Mouse (Mus musculus) intestine, embryonic 16.5 days (tissue): ENCODE measurements at regions not wholly inside any gene's neighbourhood (a gene's known extent, or its start where the extent isn't known, plus 50 kb on each side); places are given as distances from the start of the nearest gene placed in this dataset.

ENCODE experiments used
- ATAC-seq: fragments of 200-750 bp; cut with Nextera tagmentation; 2 replicates; pipeline ENCODE4 v1.8.0; 2017; ENCODE audit warnings: moderate TSS enrichment, moderate library complexity
- H3K27ac ChIP-seq: fragments of 300-500 bp; sonication (generic); 2 replicates; pipeline ENCODE4 v1.5.1; 2014; ENCODE audit warnings: mild to moderate bottlenecking, low read length
- H3K27me3 ChIP-seq: fragments of 300-500 bp; sonication (generic); replicated peaks from 2 replicates; pipeline ENCODE4 v1.6.1; 2014; ENCODE audit warnings: low read length, control low read depth, mixed read lengths; ENCODE audit not compliant: control insufficient read depth, insufficient read depth
- H3K36me3 ChIP-seq: fragments of 300-500 bp; sonication (generic); 2 replicates; pipeline ENCODE4 v1.6.1; 2014; ENCODE audit warnings: low read length, control low read depth; ENCODE audit not compliant: control insufficient read depth, insufficient read depth
- H3K4me1 ChIP-seq: fragments of 300-500 bp; sonication (generic); 2 replicates; pipeline ENCODE4 v1.6.1; 2014; ENCODE audit warnings: low read length, control low read depth, mixed read lengths; ENCODE audit not compliant: control insufficient read depth, insufficient read depth
- H3K4me2 ChIP-seq: fragments of 300-500 bp; sonication (generic); 2 replicates; pipeline ENCODE4 v1.6.1; 2014; ENCODE audit warnings: low read depth, low read length, control low read depth
- H3K4me3 ChIP-seq: fragments of 300-500 bp; sonication (generic); 2 replicates; pipeline ENCODE4 v1.5.1; 2014; ENCODE audit warnings: mild to moderate bottlenecking, low read length
- H3K9ac ChIP-seq: fragments of 300-500 bp; sonication (generic); 2 replicates; pipeline ENCODE4 v1.6.1; 2014; ENCODE audit warnings: low read depth, low read length
- H3K9me3 ChIP-seq: fragments of 300-500 bp; sonication (generic); 2 replicates; pipeline ENCODE4 v1.6.1; 2016; ENCODE audit warnings: low read length, control low read depth; ENCODE audit not compliant: control insufficient read depth
- WGBS: fragments of 180-500 bp; shearing (Covaris S2); extraction: QIAGEN DNeasy Blood & Tissue Kit; methylation state at CpG from one replicate; pipeline ENCODE4 v1.1.7; 2014; 5-methylcytosine and 5-hydroxymethylcytosine counted together

DNA sequence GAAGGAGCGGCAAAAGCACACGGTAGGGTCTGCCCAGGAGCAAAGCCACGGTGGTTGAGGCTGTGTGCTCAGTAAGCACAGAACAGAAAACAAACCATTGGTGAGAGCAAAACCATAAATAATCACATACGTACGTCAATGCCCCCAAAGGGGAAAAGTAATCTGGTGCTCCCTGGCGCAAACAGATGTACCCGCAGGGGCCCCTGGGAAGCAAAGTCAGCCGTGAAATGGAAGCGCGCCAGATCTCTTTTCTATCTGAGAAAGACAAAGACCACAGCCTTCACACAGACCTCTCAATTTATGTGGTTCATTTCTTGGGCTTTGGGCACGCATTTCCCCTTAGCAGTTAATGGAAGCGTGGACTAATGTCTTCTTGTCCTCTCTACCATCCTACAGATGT lies 183.2 kb downstream of the Usp46 start:
- Histone ChIP-seq H3K4me3 (no peak overlapping the region), H3K9ac (no peak overlapping the region), H3K9me3 (no peaks in the 10 kb centered on the region), H3K27me3 (no peaks in the 10 kb centered on the region), H3K36me3 (no peaks in the 10 kb centered on the region), H3K4me1 (no peaks in the 10 kb centered on the region), H3K4me2 (no peak overlapping the region), H3K27ac (no peak overlapping the region)
- no peak for ATAC-seq
- WGBS: 54% methylated on average over 12 of the region's 12 CpGs

DNA sequence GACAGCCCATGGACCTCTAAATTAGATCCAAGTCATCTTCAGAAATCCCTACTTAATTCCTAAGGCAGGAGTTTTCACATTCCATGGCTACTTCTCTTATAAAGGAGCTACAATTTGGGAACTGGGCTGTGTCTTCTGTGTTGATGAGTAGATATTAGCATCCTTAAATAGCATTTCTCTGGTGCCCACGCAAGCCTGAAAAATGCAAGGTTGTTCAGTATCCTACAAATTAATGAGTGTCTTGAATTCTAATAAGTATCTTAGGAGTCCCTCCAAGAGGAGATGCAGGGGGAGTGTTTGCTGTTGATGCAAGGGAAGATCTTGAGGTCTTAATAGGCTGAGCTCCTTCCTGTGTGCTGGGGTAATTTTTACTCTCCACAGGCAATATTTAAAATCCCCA lies 182.5 kb downstream of the Usp46 start:
- WGBS: 93% methylated on average over 1 of the region's 1 CpGs

DNA sequence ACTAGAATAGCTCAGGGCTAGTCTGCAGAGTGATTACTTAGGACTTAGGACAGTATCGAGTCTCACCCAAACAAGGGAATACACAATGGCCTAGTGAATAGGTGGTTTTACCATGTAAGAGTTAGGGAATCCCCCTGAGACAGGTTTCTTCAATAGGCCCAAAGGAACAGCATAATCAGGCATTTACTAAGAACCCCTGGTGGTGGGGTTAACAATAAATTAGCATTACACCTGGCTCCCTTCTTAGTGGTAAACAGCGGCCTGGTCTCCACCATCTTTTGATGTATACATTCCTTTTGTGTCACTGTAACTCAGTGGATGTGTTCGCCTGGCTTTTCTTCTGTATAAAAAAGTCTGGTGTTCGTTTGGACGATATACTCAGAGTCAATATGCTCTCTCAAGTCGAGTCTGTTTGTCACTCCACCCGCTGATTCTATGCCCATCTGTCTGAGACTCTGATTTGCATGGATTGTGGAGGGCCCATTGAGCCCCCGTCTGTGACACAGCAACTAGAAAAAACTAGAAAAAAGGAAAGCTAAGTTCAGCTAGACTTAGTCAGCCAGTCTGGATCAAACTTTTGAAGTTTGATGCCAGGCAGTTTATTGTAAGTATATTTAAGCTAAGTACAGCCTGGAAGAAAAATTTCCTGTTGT lies 180.8 kb downstream of the Usp46 start:
- no peak for ATAC-seq
- WGBS: 83% methylated on average over 8 of the region's 8 CpGs
- Histone ChIP-seq H3K27ac (no peak overlapping the region), H3K9ac (no peak overlapping the region), H3K4me1 (no peaks in the 10 kb centered on the region), H3K9me3 (no peaks in the 10 kb centered on the region), H3K4me2 (no peak overlapping the region), H3K27me3 (no peaks in the 10 kb centered on the region), H3K4me3 (no peak overlapping the region), H3K36me3 (no peaks in the 10 kb centered on the region)

More for the DNA sequence above, 182.5 kb downstream of the Usp46 start:
- Histone ChIP-seq H3K27me3 (no peaks in the 10 kb centered on the region), H3K4me3 (no peak overlapping the region), H3K4me2 (no peak overlapping the region), H3K36me3 (no peaks in the 10 kb centered on the region), H3K9me3 (no peaks in the 10 kb centered on the region), H3K27ac (no peak overlapping the region), H3K4me1 (no peaks in the 10 kb centered on the region), H3K9ac (no peak overlapping the region)
- no peak for ATAC-seq

DNA sequence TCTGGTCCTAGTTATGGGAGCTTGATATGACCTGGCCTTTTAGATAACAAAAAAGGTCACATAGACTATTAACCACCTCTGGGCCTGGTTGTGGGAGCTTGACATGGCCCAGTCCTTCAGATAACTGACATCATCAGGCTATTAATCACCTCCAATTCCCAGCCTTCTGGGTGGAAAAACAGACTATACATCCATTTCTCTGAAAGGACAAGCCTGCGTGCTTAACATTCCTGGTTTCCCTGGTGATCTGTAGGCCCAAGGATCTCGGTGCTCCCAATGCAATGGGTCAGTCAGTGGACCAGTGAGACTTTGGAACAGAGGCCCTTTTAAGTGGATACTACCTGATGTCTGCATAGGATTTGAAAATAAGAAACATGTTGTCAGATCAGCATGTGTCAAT lies 179.8 kb downstream of the Usp46 start:
- no peaks in the 10 kb centered on the region for H3K9me3 ChIP-seq
- WGBS: 46% methylated on average over 2 of the region's 2 CpGs
- H3K9ac ChIP-seq: no peak overlapping the region
- H3K27ac ChIP-seq: no peak overlapping the region
- no peak overlapping the region for H3K4me2 ChIP-seq
- no peaks in the 10 kb centered on the region for H3K27me3 ChIP-seq
- no peak overlapping the region for H3K4me3 ChIP-seq
- no peaks in the 10 kb centered on the region for H3K36me3 ChIP-seq
- no peaks in the 10 kb centered on the region for H3K4me1 ChIP-seq
- ATAC-seq: no peak

DNA sequence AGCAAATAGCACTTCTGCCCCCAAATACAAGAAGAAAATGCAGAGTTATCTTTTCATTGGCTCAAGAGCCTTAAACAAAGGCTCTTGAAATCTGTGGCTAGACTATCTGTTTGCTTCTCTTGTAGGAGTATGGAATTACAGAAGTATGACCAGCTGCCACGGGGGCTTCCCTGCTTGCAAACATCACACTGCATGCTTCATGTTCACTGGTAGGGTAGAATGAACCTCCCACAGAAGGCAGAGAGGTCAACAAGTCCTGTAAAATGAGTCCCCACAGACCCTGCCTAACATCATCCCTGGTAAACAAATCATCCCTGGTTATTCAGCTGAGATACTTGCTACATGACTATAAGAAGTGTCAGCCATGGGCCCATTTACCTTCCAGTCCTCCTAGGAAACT lies 178.9 kb downstream of the Usp46 start:
- Histone ChIP-seq H3K9me3 (no peaks in the 10 kb centered on the region), H3K4me1 (no peaks in the 10 kb centered on the region), H3K27me3 (no peaks in the 10 kb centered on the region), H3K9ac (no peak overlapping the region), H3K4me3 (no peak overlapping the region), H3K36me3 (no peaks in the 10 kb centered on the region), H3K4me2 (no peak overlapping the region), H3K27ac (no peak overlapping the region)
- 26% methylated on average over 1 of the region's 1 CpGs for WGBS
- ATAC-seq: no peak

DNA sequence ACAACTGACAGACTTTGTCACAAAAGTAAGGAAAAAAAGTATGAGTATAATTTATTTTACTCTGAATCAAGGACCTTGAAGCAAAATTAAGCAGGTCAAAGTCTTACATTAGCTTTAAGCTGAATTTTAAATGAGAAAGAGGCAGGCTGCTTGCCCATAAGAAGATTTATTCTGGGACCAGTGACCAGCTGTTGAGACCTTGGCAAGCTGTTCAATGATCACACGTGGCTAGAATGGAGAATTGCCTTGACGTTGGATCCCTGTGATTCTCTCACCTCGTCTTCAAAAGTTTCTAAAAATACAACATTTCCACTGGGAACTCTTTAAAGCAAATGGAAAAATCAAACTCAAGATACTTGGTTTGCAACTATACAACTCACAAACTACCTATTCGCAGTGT lies 177.3 kb downstream of the Usp46 start:
- Histone ChIP-seq H3K9me3 (no peaks in the 10 kb centered on the region), H3K4me2 (no peak overlapping the region), H3K27ac (no peak overlapping the region), H3K9ac (no peak overlapping the region), H3K4me1 (no peaks in the 10 kb centered on the region), H3K36me3 (no peaks in the 10 kb centered on the region), H3K4me3 (no peak overlapping the region), H3K27me3 (no peaks in the 10 kb centered on the region)
- ATAC-seq: no peak
- 81% methylated on average over 4 of the region's 4 CpGs for WGBS

- Histone ChIP-seq H3K4me1 (no peaks in the 10 kb centered on the region), H3K4me3 (no peak overlapping the region), H3K27me3 (no peaks in the 10 kb centered on the region), H3K27ac (no peak overlapping the region), H3K9me3 (no peaks in the 10 kb centered on the region), H3K9ac (no peak overlapping the region), H3K36me3 (no peaks in the 10 kb centered on the region), H3K4me2 (no peak overlapping the region)
- WGBS: 63% methylated on average over 11 of the region's 11 CpGs
- no peak for ATAC-seq
Observed at GRCm38 (mm10) chr5:73891606-73892005, 176.6 kb downstream of the Usp46 start.

DNA sequence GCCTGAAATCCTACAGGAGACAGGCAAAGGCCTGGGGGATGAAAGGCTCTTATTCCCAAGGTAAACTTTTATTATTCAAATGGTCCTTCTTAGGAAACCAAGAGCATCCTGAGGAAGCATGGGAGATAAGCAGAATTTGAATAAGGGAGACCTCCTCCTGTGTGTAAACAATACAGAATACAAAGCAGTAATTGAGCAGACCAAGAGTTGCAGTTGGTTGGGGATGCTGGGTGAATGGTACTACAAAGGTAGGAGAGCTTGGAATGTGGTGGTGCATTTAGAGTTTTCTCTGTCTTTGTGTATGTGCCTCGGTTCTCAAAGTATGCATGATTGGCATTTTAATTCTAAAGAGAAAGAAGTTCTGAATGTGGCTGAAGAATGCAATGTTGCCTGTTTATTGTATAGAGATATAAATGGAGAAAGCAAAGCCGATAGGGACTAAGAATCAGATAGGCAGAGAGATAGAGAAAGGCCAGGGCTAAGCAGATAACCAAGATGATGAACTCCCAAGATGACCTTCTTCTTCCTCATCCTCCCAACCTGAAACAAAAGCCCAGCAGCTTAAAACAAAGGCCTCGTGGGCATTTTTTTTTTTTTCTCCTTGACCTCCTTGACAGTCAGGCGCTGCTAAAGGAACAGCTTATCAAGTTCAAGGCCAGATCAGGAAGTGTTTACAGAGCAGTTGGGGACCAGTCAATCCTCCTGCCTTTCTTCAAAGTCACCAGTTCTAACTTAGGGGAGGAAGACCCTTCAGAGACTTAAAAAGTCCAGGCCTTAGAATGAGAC lies 175.6 kb downstream of the Usp46 start:
- ATAC-seq: no peak
- H3K27ac ChIP-seq: no peak overlapping the region
- WGBS: 62% methylated on average over 4 of the region's 4 CpGs

GRCm38 (mm10) chr5:73895186-73895585 lies 173.0 kb downstream of the Usp46 start:
- Histone ChIP-seq H3K4me3 (no peak overlapping the region), H3K4me1 (no peaks in the 10 kb centered on the region), H3K9me3 (no peaks in the 10 kb centered on the region), H3K27me3 (no peaks in the 10 kb centered on the region), H3K9ac (no peak overlapping the region), H3K36me3 (no peaks in the 10 kb centered on the region), H3K27ac (no peak overlapping the region), H3K4me2 (no peak overlapping the region)
- ATAC-seq: no peak
- WGBS: 94% methylated on average over 5 of the region's 5 CpGs

More for the DNA sequence above, 175.6 kb downstream of the Usp46 start:
- Histone ChIP-seq H3K9ac (no peak overlapping the region), H3K36me3 (no peaks in the 10 kb centered on the region), H3K9me3 (no peaks in the 10 kb centered on the region), H3K4me1 (no peaks in the 10 kb centered on the region), H3K27me3 (no peaks in the 10 kb centered on the region), H3K4me2 (no peak overlapping the region), H3K4me3 (no peak overlapping the region)
